8 mouse cellular contexts compared by ENCODE assay signal in genomic region chr1:167230930-167231611, GRCm38 (mm10). TPM values are rescaled to one million over a fixed set of nuclear protein-coding genes. Genes with fewer than 3 reads are reported as not detected.
DNase-seq lines count a peak whose midpoint lies in the region; ATAC-seq lines count a peak whose summit lies in the region.

No protein-coding gene starts in this region.

- no peak overlapping the region for H3K4me2 ChIP-seq in forebrain, embryonic 13.5 days
- H3K4me2 ChIP-seq in forebrain, embryonic 16.5 days (ENCODE audit: low read length): no peak overlapping the region
- no peak overlapping the region for H3K4me2 ChIP-seq in neural tube, embryonic 14.5 days (ENCODE audit: low read depth, low read length)

- WGBS in forebrain, embryonic 13.5 days: 92% methylated on average over 17 of the region's 17 CpGs
- WGBS in forebrain, embryonic 16.5 days: 93% methylated on average over 17 of the region's 17 CpGs
- 93% methylated on average over 17 of the region's 17 CpGs for WGBS in neural tube, embryonic 14.5 days

- H3K4me1 ChIP-seq in forebrain, embryonic 13.5 days: no peaks in the 10 kb centered on the region
- no peaks in the 10 kb centered on the region for H3K4me1 ChIP-seq in forebrain, embryonic 16.5 days (replicated peaks; ENCODE audit: control insufficient read depth, insufficient read depth, low read length)
- no peaks in the 10 kb centered on the region for H3K4me1 ChIP-seq in neural tube, embryonic 14.5 days (ENCODE audit: control insufficient read depth, insufficient read depth, low read length)

- no peaks in the 10 kb centered on the region for H3K27me3 ChIP-seq in forebrain, embryonic 13.5 days
- no peaks in the 10 kb centered on the region for H3K27me3 ChIP-seq in forebrain, embryonic 16.5 days (replicated peaks; ENCODE audit: control insufficient read depth, insufficient read depth, low read length)
- H3K27me3 ChIP-seq in neural tube, embryonic 14.5 days (ENCODE audit: control insufficient read depth, insufficient read depth, low read length): no peaks in the 10 kb centered on the region

- DNase-seq in neural tube, embryonic 10.5 days (ENCODE audit: extremely low spot score, low spot score): no peak
- DNase-seq in skeletal muscle tissue, adult 2 months (ENCODE audit: low read depth, low spot score): peak; percentile 40
- DNase-seq in kidney, postnatal 36 days: no peak
- no peak for DNase-seq in cerebellum, adult 8-10 months

- H3K9me3 ChIP-seq in forebrain, embryonic 13.5 days (replicated peaks): no peaks in the 10 kb centered on the region
- H3K9me3 ChIP-seq in forebrain, embryonic 16.5 days (ENCODE audit: control insufficient read depth, low read length): no peaks in the 10 kb centered on the region
- no peaks in the 10 kb centered on the region for H3K9me3 ChIP-seq in neural tube, embryonic 14.5 days (ENCODE audit: control insufficient read depth, low read length)

- H3K27ac ChIP-seq in forebrain, embryonic 13.5 days: no peak overlapping the region
- no peak overlapping the region for H3K27ac ChIP-seq in forebrain, embryonic 16.5 days (ENCODE audit: low read length)
- no peak overlapping the region for H3K27ac ChIP-seq in neural tube, embryonic 14.5 days (ENCODE audit: low read depth, low read length)

- H3K4me3 ChIP-seq in forebrain, embryonic 13.5 days: no peak overlapping the region
- H3K4me3 ChIP-seq in forebrain, embryonic 16.5 days (replicated peaks; ENCODE audit: low read length): no peak overlapping the region
- no peak overlapping the region for H3K4me3 ChIP-seq in neural tube, embryonic 14.5 days (ENCODE audit: low read depth, low read length)

- H3K9ac ChIP-seq in forebrain, embryonic 13.5 days: no peak overlapping the region
- no peak overlapping the region for H3K9ac ChIP-seq in forebrain, embryonic 16.5 days (replicated peaks; ENCODE audit: low read depth, low read length)
- H3K9ac ChIP-seq in neural tube, embryonic 14.5 days (replicated peaks; ENCODE audit: low read depth, low read length): no peak overlapping the region

- ATAC-seq in forebrain, embryonic 13.5 days: peak; percentile 46; the same call in 1 of the 2 replicates
- ATAC-seq in forebrain, embryonic 16.5 days: no peak
- peak; percentile 55; the same call in 1 of the 2 replicates for ATAC-seq in neural tube, embryonic 14.5 days (ENCODE audit: low read depth)
- ATAC-seq in granulocyte monocyte progenitor cell, adult 5-6 weeks (replicated peaks; ENCODE audit: poor library complexity, severe bottlenecking): peak; percentile 63

- peaks cover 79% of the 10 kb centered on the region for H3K36me3 ChIP-seq in forebrain, embryonic 13.5 days (ENCODE audit: poor library complexity, severe bottlenecking)
- H3K36me3 ChIP-seq in forebrain, embryonic 16.5 days (ENCODE audit: control insufficient read depth, insufficient read depth): peaks cover 7% of the 10 kb centered on the region; the same call in 1 of the 2 replicates
- H3K36me3 ChIP-seq in neural tube, embryonic 14.5 days (ENCODE audit: control insufficient read depth, insufficient read depth, low read length): peaks cover 28% of the 10 kb centered on the region; the same call in 1 of the 2 replicates

RNA-seq across cellular contexts. Expression of gene Uck2, which starts 54.0 kb away (rescaled TPM):
- polyA plus RNA-seq in forebrain, embryonic 13.5 days (2015; fragmentation: Nextera tagmentation; extraction: Ambion mirVana): 72.7 and 73.6 TPM in 2 replicates
- polyA plus RNA-seq in forebrain, embryonic 16.5 days (2015; fragmentation: Nextera tagmentation; extraction: Ambion mirVana): 62.7 and 70.3 TPM in 2 replicates
- 47.7 and 48.2 TPM in 2 replicates for polyA plus RNA-seq in neural tube, embryonic 14.5 days (2014; fragmentation: Nextera tagmentation; extraction: Ambion mirVana)
- 181 and 224 TPM in 2 replicates for total RNA-seq in granulocyte monocyte progenitor cell, adult 5-6 weeks (2014; fragmentation: Nextera tagmentation)
- total RNA-seq in granulocyte monocyte progenitor cell, adult 5-6 weeks (2017): 223 and 286 TPM in 2 replicates
